Mouse (Mus musculus) bone marrow, adult 2 months (tissue): ENCODE measurements at regions not wholly inside any gene's neighbourhood (a gene's known extent, or its start where the extent isn't known, plus 50 kb on each side); places are given as distances from the start of the nearest gene placed in this dataset.

Experiments
- CTCF ChIP-seq: fragments of 200-500 bp; IDR thresholded peaks from 2 replicates; pipeline ENCODE4 v1.5.1; 2011; ENCODE audit warnings: low read length, control low read depth; ENCODE audit not compliant: control insufficient read depth, insufficient read depth
- POLR2A ChIP-seq: fragments of 200-500 bp; IDR thresholded peaks from 2 replicates; pipeline ENCODE4 v1.6.1; 2011; ENCODE audit warnings: low read depth, mild to moderate bottlenecking, control low read depth, low read length, borderline replicate concordance; ENCODE audit not compliant: control insufficient read depth

DNA sequence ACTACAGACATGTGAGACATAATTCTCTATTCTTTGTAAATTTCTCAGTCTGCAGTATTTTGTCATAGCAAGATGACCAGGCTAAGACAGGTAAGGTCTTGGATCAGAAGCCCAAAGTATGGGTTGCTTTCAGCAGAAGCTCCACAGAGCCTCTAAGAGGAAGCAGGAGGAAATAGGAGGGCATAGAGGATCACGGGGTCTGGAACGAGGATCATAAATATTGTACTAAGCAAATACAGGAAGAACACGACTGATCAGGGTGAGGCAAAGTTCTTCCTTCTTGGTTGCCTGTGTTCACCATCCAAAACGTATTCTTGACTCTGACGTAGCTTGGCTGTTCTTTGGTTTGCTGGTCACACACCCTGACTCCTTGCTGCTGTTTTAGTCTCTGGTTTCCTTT, 88.1 kb downstream of the Evx1 start:
- TF ChIP-seq CTCF (no peak), POLR2A (no peak)
